Mouse (Mus musculus): ENCODE measurements at regions not wholly inside any gene's neighbourhood (a gene's known extent, or its start where the extent isn't known, plus 50 kb on each side); places are given as distances from the start of the nearest gene placed in this dataset.

GRCm38 (mm10) chr3:61255643-61256042 is 105.8 kb upstream of the Rap2b start:
- TF ChIP-seq MAX (IDR thresholded peaks at IDR 0.05; ENCODE audit: low read depth), result no peak
- no peak for TF ChIP-seq MYOG (IDR thresholded peaks at IDR 0.05; ENCODE audit: control insufficient read depth in 1 of 3, insufficient read depth in 1 of 3, insufficient read length in 2 of 3, low read depth in 2 of 3)
- TF ChIP-seq REST (IDR thresholded peaks at IDR 0.05; ENCODE audit: insufficient read depth, insufficient read length), result no peak
- TF ChIP-seq TCF3 (IDR thresholded peaks at IDR 0.05; ENCODE audit: insufficient read length, low read depth), result no peak
- TF ChIP-seq POLR2A (IDR thresholded peaks at IDR 0.05; ENCODE audit: insufficient read length, low read depth), result no peak
- no peak for TF ChIP-seq POLR2AphosphoS2 (IDR thresholded peaks at IDR 0.05; ENCODE audit: insufficient read length, low read depth)
- no peak for TF ChIP-seq E2F4 (IDR thresholded peaks at IDR 0.05; ENCODE audit: insufficient read depth)
- no peaks in the 10 kb centered on the region for H3K36me3 ChIP-seq (ENCODE audit: control insufficient read depth, insufficient read depth)
- H3K27me3 ChIP-seq (ENCODE audit: control insufficient read depth, insufficient read depth, insufficient read length), result no peaks in the 10 kb centered on the region

GRCm38 (mm10) chr3:61268453-61269335 is 92.7 kb upstream of the Rap2b start:
- H3ac ChIP-seq (ENCODE audit: control insufficient read depth, insufficient read length), result no peak overlapping the region
- no peak for TF ChIP-seq MYOD1 (IDR thresholded peaks at IDR 0.05; ENCODE audit: control insufficient read depth in 1 of 3, insufficient read length in 2 of 3, low read depth in 2 of 3)
- no peaks in the 10 kb centered on the region for H3K36me3 ChIP-seq (ENCODE audit: control insufficient read depth, insufficient read depth)
- no peaks in the 10 kb centered on the region for H3K79me2 ChIP-seq (ENCODE audit: control insufficient read depth, insufficient read depth)
- peak overlapping the region; percentile 75 for H3K4me2 ChIP-seq (ENCODE audit: low read depth)
- H3K27me3 ChIP-seq (ENCODE audit: control insufficient read depth, insufficient read depth, insufficient read length), result no peaks in the 10 kb centered on the region
- no peak overlapping the region for H3K4me3 ChIP-seq

More at GRCm38 (mm10) chr3:61255643-61256042, 105.8 kb upstream of the Rap2b start:
- no peaks in the 10 kb centered on the region for H3K79me2 ChIP-seq (ENCODE audit: control insufficient read depth, insufficient read depth)
- no peak overlapping the region for H3ac ChIP-seq (ENCODE audit: control insufficient read depth, insufficient read length)
- H3K4me2 ChIP-seq (ENCODE audit: low read depth), result no peak overlapping the region
- H3K4me3 ChIP-seq, result no peak overlapping the region

DNA sequence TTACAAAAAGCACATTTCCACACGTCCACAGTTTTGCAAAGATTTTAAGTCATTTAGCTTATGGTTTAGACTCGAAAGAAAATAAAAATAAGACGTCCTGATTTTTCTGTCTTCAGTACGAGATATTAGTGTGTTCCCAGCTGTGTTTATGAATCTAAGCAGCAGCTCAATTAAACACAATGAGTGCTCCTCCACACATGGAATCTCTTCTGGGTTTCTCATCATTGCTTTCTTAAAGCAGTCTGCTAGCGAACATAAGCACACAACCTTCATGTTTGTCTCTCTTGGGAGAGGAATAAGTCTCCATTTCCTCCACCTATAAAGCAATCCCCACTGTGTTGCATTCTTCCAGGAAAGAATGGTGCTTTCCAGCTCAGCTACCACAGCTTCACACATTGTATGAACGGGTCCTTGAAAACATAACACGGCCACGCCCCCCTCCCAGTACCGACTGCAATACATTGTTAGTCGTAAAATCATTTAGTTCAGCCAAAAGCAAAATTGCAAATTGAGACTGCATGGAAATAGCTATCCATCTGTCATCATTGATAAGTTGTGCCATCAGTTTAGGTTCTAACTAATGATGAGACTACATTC is 75.4 kb upstream of the Rap2b start:
- no peak overlapping the region for H3K4me3 ChIP-seq
- TF ChIP-seq CEBPB (IDR thresholded peaks at IDR 0.05; ENCODE audit: insufficient read depth, poor library complexity, severe bottlenecking) (no peak), TCF3 (IDR thresholded peaks at IDR 0.05; ENCODE audit: insufficient read length, low read depth) (no peak), E2F4 (IDR thresholded peaks at IDR 0.05; ENCODE audit: insufficient read depth) (no peak), TCF12 (IDR thresholded peaks at IDR 0.05; ENCODE audit: insufficient read depth, poor library complexity, severe bottlenecking) (no peak), REST (IDR thresholded peaks at IDR 0.05; ENCODE audit: insufficient read depth, insufficient read length) (no peak), MYOD1 (IDR thresholded peaks at IDR 0.05; ENCODE audit: control insufficient read depth in 1 of 3, insufficient read length in 2 of 3, low read depth in 2 of 3) (no peak), POLR2AphosphoS2 (IDR thresholded peaks at IDR 0.05; ENCODE audit: insufficient read length, low read depth) (no peak), SRF (IDR thresholded peaks at IDR 0.05; ENCODE audit: control insufficient read depth, insufficient read length, low read depth) (no peak), USF1 (IDR thresholded peaks at IDR 0.05; ENCODE audit: low read depth) (no peak), POLR2A (IDR thresholded peaks at IDR 0.05; ENCODE audit: insufficient read length, low read depth) (no peak), MAX (IDR thresholded peaks at IDR 0.05; ENCODE audit: low read depth) (no peak), MYOG (IDR thresholded peaks at IDR 0.05; ENCODE audit: control insufficient read depth in 1 of 3, insufficient read depth in 1 of 3, insufficient read length in 2 of 3, low read depth in 2 of 3) (no peak)
- H3ac ChIP-seq (ENCODE audit: control insufficient read depth, insufficient read length), result no peak overlapping the region
- no peaks in the 10 kb centered on the region for H3K27me3 ChIP-seq (ENCODE audit: control insufficient read depth, insufficient read depth, insufficient read length)
- no peaks in the 10 kb centered on the region for H3K79me2 ChIP-seq (ENCODE audit: control insufficient read depth, insufficient read depth)
- H3K4me2 ChIP-seq (ENCODE audit: low read depth), result no peak overlapping the region
- H3K36me3 ChIP-seq (ENCODE audit: control insufficient read depth, insufficient read depth), result no peaks in the 10 kb centered on the region

DNA sequence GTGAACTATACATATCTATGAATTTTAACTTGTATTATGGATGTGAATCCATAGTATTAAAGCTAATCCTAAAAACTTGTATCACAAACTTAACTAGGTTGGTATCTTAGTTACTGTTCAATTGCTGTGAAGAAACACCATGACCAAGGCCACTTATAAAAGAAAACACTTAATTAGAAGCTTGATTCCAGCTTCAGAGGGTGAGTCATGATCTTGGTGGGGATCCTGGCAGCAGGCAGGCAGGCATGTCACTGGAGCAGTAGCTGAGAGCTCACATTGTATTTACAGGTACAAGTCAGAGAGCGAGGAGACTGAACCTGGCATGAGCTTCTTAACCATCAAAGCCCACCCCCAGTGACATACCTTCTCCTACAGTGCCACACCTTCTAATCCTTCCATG is 73.2 kb upstream of the Rap2b start:
- Histone ChIP-seq H3K4me3 (no peak overlapping the region), H3ac (ENCODE audit: control insufficient read depth, insufficient read length) (no peak overlapping the region), H3K4me2 (ENCODE audit: low read depth) (no peak overlapping the region), H3K36me3 (ENCODE audit: control insufficient read depth, insufficient read depth) (no peaks in the 10 kb centered on the region), H3K27me3 (ENCODE audit: control insufficient read depth, insufficient read depth, insufficient read length) (no peaks in the 10 kb centered on the region), H3K79me2 (ENCODE audit: control insufficient read depth, insufficient read depth) (no peaks in the 10 kb centered on the region)
- TF ChIP-seq POLR2A (IDR thresholded peaks at IDR 0.05; ENCODE audit: insufficient read length, low read depth), result no peak
- no peak for TF ChIP-seq E2F4 (IDR thresholded peaks at IDR 0.05; ENCODE audit: insufficient read depth)
- no peak for TF ChIP-seq TCF12 (IDR thresholded peaks at IDR 0.05; ENCODE audit: insufficient read depth, poor library complexity, severe bottlenecking)
- no peak for TF ChIP-seq MAX (IDR thresholded peaks at IDR 0.05; ENCODE audit: low read depth)
- TF ChIP-seq SRF (IDR thresholded peaks at IDR 0.05; ENCODE audit: control insufficient read depth, insufficient read length, low read depth), result no peak
- TF ChIP-seq REST (IDR thresholded peaks at IDR 0.05; ENCODE audit: insufficient read depth, insufficient read length), result no peak
- no peak for TF ChIP-seq MYOG (IDR thresholded peaks at IDR 0.05; ENCODE audit: control insufficient read depth in 1 of 3, insufficient read depth in 1 of 3, insufficient read length in 2 of 3, low read depth in 2 of 3)
- TF ChIP-seq POLR2AphosphoS2 (IDR thresholded peaks at IDR 0.05; ENCODE audit: insufficient read length, low read depth), result no peak

DNA sequence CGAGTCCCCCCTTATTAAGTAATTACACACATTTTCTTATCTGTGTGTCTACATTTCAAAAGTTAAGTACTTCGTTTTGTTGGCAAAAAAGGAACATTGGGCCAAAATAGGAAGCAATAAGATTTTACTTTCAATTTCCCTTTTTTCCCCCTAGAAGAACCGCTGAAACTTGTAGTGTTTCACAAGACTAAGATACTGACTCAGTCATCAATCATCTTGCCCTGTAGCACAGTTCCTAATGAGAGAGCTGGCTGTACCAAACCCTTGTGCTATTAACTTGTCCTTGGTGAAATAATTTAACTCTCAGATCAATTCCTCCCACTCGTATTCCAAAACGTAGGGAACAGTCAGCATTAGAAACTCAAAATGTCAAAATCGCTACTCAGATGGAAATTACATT is 66.6 kb upstream of the Rap2b start:
- H3K4me2 ChIP-seq (ENCODE audit: low read depth), result no peak overlapping the region
- TF ChIP-seq E2F4 (IDR thresholded peaks at IDR 0.05; ENCODE audit: insufficient read depth) (no peak), MAX (IDR thresholded peaks at IDR 0.05; ENCODE audit: low read depth) (no peak), USF1 (IDR thresholded peaks at IDR 0.05; ENCODE audit: low read depth) (no peak), REST (IDR thresholded peaks at IDR 0.05; ENCODE audit: insufficient read depth, insufficient read length) (no peak), TCF3 (IDR thresholded peaks at IDR 0.05; ENCODE audit: insufficient read length, low read depth) (no peak), TCF12 (IDR thresholded peaks at IDR 0.05; ENCODE audit: insufficient read depth, poor library complexity, severe bottlenecking) (no peak), SRF (IDR thresholded peaks at IDR 0.05; ENCODE audit: control insufficient read depth, insufficient read length, low read depth) (no peak), CEBPB (IDR thresholded peaks at IDR 0.05; ENCODE audit: insufficient read depth, poor library complexity, severe bottlenecking) (no peak), POLR2AphosphoS2 (IDR thresholded peaks at IDR 0.05; ENCODE audit: insufficient read length, low read depth) (no peak)
- H3K4me3 ChIP-seq, result no peak overlapping the region

More for the DNA sequence above, 66.6 kb upstream of the Rap2b start:
- Histone ChIP-seq H3K36me3 (ENCODE audit: control insufficient read depth, insufficient read depth) (no peaks in the 10 kb centered on the region), H3ac (ENCODE audit: control insufficient read depth, insufficient read length) (no peak overlapping the region), H3K79me2 (ENCODE audit: control insufficient read depth, insufficient read depth) (no peaks in the 10 kb centered on the region), H3K27me3 (ENCODE audit: control insufficient read depth, insufficient read depth, insufficient read length) (no peaks in the 10 kb centered on the region)
